Mouse (Mus musculus) intestine, embryonic 14.5 days (tissue): ENCODE results near the gene Gbf1. TPM values are rescaled to one million over a fixed set of nuclear protein-coding genes. Genes with fewer than 3 reads are reported as not detected.

Source experiments
- ATAC-seq: fragments of 200-750 bp; cut with Nextera tagmentation; replicated peaks from 2 replicates; pipeline ENCODE4 v1.8.0; 2017; ENCODE audit warnings: low read depth, moderate number of reproducible peaks, moderate TSS enrichment, moderate library complexity; ENCODE audit not compliant: low FRiP score, low TSS enrichment
- DNase-seq: peaks from one replicate; pipeline ENCODE4 v3.0.0-alpha.2; 2018; ENCODE audit warnings: low spot score
- H3K27ac ChIP-seq: fragments of 300-500 bp; sonication (generic); 2 replicates; pipeline ENCODE4 v1.5.1; 2014; ENCODE audit warnings: low read depth, mild to moderate bottlenecking, control low read depth
- H3K27me3 ChIP-seq: fragments of 300-500 bp; sonication (generic); replicated peaks from 2 replicates; pipeline ENCODE4 v1.6.1; 2014; ENCODE audit warnings: low read length, control low read depth; ENCODE audit not compliant: control insufficient read depth, insufficient read depth
- H3K36me3 ChIP-seq: fragments of 300-500 bp; sonication (generic); 2 replicates; pipeline ENCODE4 v1.6.1; 2014; ENCODE audit warnings: low read length, control low read depth; ENCODE audit not compliant: control insufficient read depth, insufficient read depth
- H3K4me1 ChIP-seq: fragments of 300-500 bp; sonication (generic); replicated peaks from 2 replicates; pipeline ENCODE4 v1.6.1; 2014; ENCODE audit warnings: low read length, control low read depth, mixed read lengths; ENCODE audit not compliant: control insufficient read depth, insufficient read depth
- H3K4me2 ChIP-seq: fragments of 300-500 bp; sonication (generic); 2 replicates; pipeline ENCODE4 v1.6.1; 2014; ENCODE audit warnings: low read length
- H3K4me3 ChIP-seq: fragments of 300-500 bp; sonication (generic); 2 replicates; pipeline ENCODE4 v1.5.1; 2014; ENCODE audit warnings: low read depth, low read length, control low read depth, mixed read lengths
- H3K9ac ChIP-seq: fragments of 300-500 bp; sonication (generic); 2 replicates; pipeline ENCODE4 v1.6.1; 2014; ENCODE audit warnings: mild to moderate bottlenecking, low read length
- H3K9me3 ChIP-seq: fragments of 300-500 bp; sonication (generic); 2 replicates; pipeline ENCODE4 v1.6.1; 2016; ENCODE audit warnings: low read length, control low read depth; ENCODE audit not compliant: control insufficient read depth
- WGBS: fragments of 180-500 bp; shearing (Covaris S2); extraction: QIAGEN DNeasy Blood & Tissue Kit; methylation state at CpG from one replicate; pipeline ENCODE4 v1.1.7; 2014; 5-methylcytosine and 5-hydroxymethylcytosine counted together
- polyA plus RNA-seq: library from polyadenylated mRNA; unstranded; fragments of >200 nt; fragmentation: Nextera tagmentation; extraction: Ambion mirVana; gene quantifications from 2 replicates; pipeline ENCODE4 v1.2.1, GENCODE M21; 2014

The Gbf1 gene
- polyA plus RNA-seq, 1 experiment from 2014 or later = 41.6 TPM

GRCm38 (mm10) chr19:46304216-46304841 is 152.0 kb downstream of the Gbf1 start, which contains the start of gene Nfkb2:
Gene Nfkb2, plus strand, starts transcription at chr19:46304320.
- DNase-seq (peak; percentile 95), ATAC-seq (peak; percentile 88)
- Histone ChIP-seq H3K9me3 (no peaks in the 10 kb centered on the region), H3K9ac (peak within 1 kb of the TSS; percentile 55), H3K4me1 (peaks cover 14% of the 10 kb centered on the region), H3K4me2 (peak within 1 kb of the TSS; percentile 99), H3K27ac (peak within 1 kb of the TSS; percentile 71), H3K4me3 (peak within 1 kb of the TSS; percentile 64), H3K36me3 (peaks cover 6% of the 10 kb centered on the region; the same call in 1 of the 2 replicates), H3K27me3 (no peaks in the 10 kb centered on the region)
- under 1% methylated on average over 39 of the region's 39 CpGs for WGBS

- peaks cover 8% of the 10 kb centered on the region; the same call in 1 of the 2 replicates for H3K36me3 ChIP-seq
- peak overlapping the region; percentile 64 for H3K4me3 ChIP-seq
- H3K4me2 ChIP-seq = peak overlapping the region; percentile 99
- ATAC-seq (peak; percentile 32), DNase-seq (no peak)
- WGBS = 1% methylated on average over 34 of the region's 34 CpGs
- H3K9ac ChIP-seq = peak overlapping the region; percentile 55
- peak overlapping the region; percentile 71 for H3K27ac ChIP-seq
- H3K4me1 ChIP-seq = peaks cover 15% of the 10 kb centered on the region
- H3K27me3 ChIP-seq = no peaks in the 10 kb centered on the region
- H3K9me3 ChIP-seq = no peaks in the 10 kb centered on the region
Observed at GRCm38 (mm10) chr19:46304908-46305333, 152.6 kb downstream of the Gbf1 start.

- H3K4me2 ChIP-seq = peak overlapping the region; percentile 99
- no peaks in the 10 kb centered on the region for H3K27me3 ChIP-seq
- peak overlapping the region; percentile 64 for H3K4me3 ChIP-seq
- WGBS = under 1% methylated on average over 43 of the region's 43 CpGs
- H3K9me3 ChIP-seq = no peaks in the 10 kb centered on the region
- peaks cover 14% of the 10 kb centered on the region for H3K36me3 ChIP-seq
- H3K4me1 ChIP-seq = peaks cover 15% of the 10 kb centered on the region
- H3K9ac ChIP-seq = peak overlapping the region; percentile 55
- H3K27ac ChIP-seq = peak overlapping the region; percentile 71
- ATAC-seq (peak; percentile 74), DNase-seq (peak; percentile 95)
Observed at GRCm38 (mm10) chr19:46305432-46306267, 153.3 kb downstream of the Gbf1 start.

- Histone ChIP-seq H3K9ac (peak overlapping the region; percentile 55), H3K4me2 (peak overlapping the region; percentile 99), H3K36me3 (peaks cover 20% of the 10 kb centered on the region), H3K4me1 (peaks cover 15% of the 10 kb centered on the region), H3K27ac (no peak overlapping the region), H3K27me3 (no peaks in the 10 kb centered on the region), H3K4me3 (peak overlapping the region; percentile 64), H3K9me3 (no peaks in the 10 kb centered on the region)
- ATAC-seq = no peak
- WGBS = 55% methylated on average over 5 of the region's 5 CpGs
- DNase-seq = no peak
Observed at GRCm38 (mm10) chr19:46306268-46306610, 153.9 kb downstream of the Gbf1 start.

- Histone ChIP-seq H3K4me2 (no peak overlapping the region), H3K4me1 (peaks cover 15% of the 10 kb centered on the region), H3K27me3 (no peaks in the 10 kb centered on the region), H3K27ac (no peak overlapping the region), H3K4me3 (no peak overlapping the region), H3K9ac (no peak overlapping the region), H3K9me3 (no peaks in the 10 kb centered on the region), H3K36me3 (peaks cover 25% of the 10 kb centered on the region)
- DNase-seq (no peak), ATAC-seq (no peak)
- 91% methylated on average over 9 of the region's 9 CpGs for WGBS
Observed at GRCm38 (mm10) chr19:46306751-46307289, 154.5 kb downstream of the Gbf1 start.

- 85% methylated on average over 16 of the region's 16 CpGs for WGBS
- Histone ChIP-seq H3K36me3 (peaks cover 31% of the 10 kb centered on the region), H3K4me3 (no peak overlapping the region), H3K27ac (no peak overlapping the region), H3K9me3 (no peaks in the 10 kb centered on the region), H3K27me3 (no peaks in the 10 kb centered on the region), H3K4me2 (no peak overlapping the region), H3K9ac (no peak overlapping the region), H3K4me1 (peaks cover 15% of the 10 kb centered on the region)
- ATAC-seq (no peak), DNase-seq (no peak)
Observed at GRCm38 (mm10) chr19:46307781-46308180, 155.5 kb downstream of the Gbf1 start.

- DNase-seq = no peak
- peaks cover 15% of the 10 kb centered on the region for H3K4me1 ChIP-seq
- no peak overlapping the region for H3K4me2 ChIP-seq
- H3K27me3 ChIP-seq = no peaks in the 10 kb centered on the region
- 69% methylated on average over 16 of the region's 16 CpGs for WGBS
- H3K27ac ChIP-seq = no peak overlapping the region
- ATAC-seq = no peak
- H3K9me3 ChIP-seq = no peaks in the 10 kb centered on the region
- H3K9ac ChIP-seq = no peak overlapping the region; the same call in 1 of the 2 replicates
- H3K36me3 ChIP-seq = peaks cover 34% of the 10 kb centered on the region
- no peak overlapping the region for H3K4me3 ChIP-seq
Observed at GRCm38 (mm10) chr19:46308303-46308702, 156.0 kb downstream of the Gbf1 start.

GRCm38 (mm10) chr19:46308706-46309435 is 156.6 kb downstream of the Gbf1 start:
- Histone ChIP-seq H3K9ac (peak overlapping the region; percentile 25; the same call in 1 of the 2 replicates), H3K4me1 (peaks cover 11% of the 10 kb centered on the region), H3K36me3 (peaks cover 34% of the 10 kb centered on the region), H3K4me2 (peak overlapping the region; percentile 61), H3K27ac (no peak overlapping the region), H3K9me3 (no peaks in the 10 kb centered on the region), H3K27me3 (no peaks in the 10 kb centered on the region), H3K4me3 (peak overlapping the region; percentile 32)
- 2% methylated on average over 47 of the region's 47 CpGs for WGBS
- ATAC-seq (no peak; the same call in 1 of the 2 replicates), DNase-seq (peak; percentile 91)
